Mouse (Mus musculus) liver, embryonic 12.5 days (tissue): ENCODE measurements around the gene Spock2. TPM values are rescaled to one million over a fixed set of nuclear protein-coding genes. Genes with fewer than 3 reads are reported as not detected.
"Not testable (repeated sequence)": the region's sequence is repeated elsewhere in the genome, so short reads cannot be mapped to it uniquely, and the experiment has no call there.

Source experiments
- ATAC-seq: fragments of 200-750 bp; cut with Nextera tagmentation; 2 replicates; pipeline ENCODE4 v1.8.0; 2017; ENCODE audit warnings: moderate number of reproducible peaks, mild to moderate bottlenecking, moderate library complexity
- H3K27ac ChIP-seq: fragments of 300-500 bp; sonication (generic); 2 replicates; pipeline ENCODE4 v1.5.1; 2016; ENCODE audit warnings: mild to moderate bottlenecking
- H3K27me3 ChIP-seq: fragments of 300-500 bp; sonication (generic); replicated peaks from 2 replicates; pipeline ENCODE4 v1.6.1; 2016; ENCODE audit warnings: mild to moderate bottlenecking, moderate library complexity
- H3K36me3 ChIP-seq: fragments of 300-500 bp; sonication (generic); 2 replicates; pipeline ENCODE4 v1.6.1; 2016; ENCODE audit warnings: mild to moderate bottlenecking, moderate library complexity
- H3K4me1 ChIP-seq: fragments of 300-500 bp; sonication (generic); 2 replicates; pipeline ENCODE4 v1.6.1; 2016
- H3K4me2 ChIP-seq: fragments of 300-500 bp; sonication (generic); 2 replicates; pipeline ENCODE4 v1.6.1; 2016; ENCODE audit warnings: mild to moderate bottlenecking, moderate library complexity
- H3K4me3 ChIP-seq: fragments of 300-500 bp; sonication (generic); 2 replicates; pipeline ENCODE4 v1.5.1; 2016; ENCODE audit warnings: mild to moderate bottlenecking, moderate library complexity
- H3K9ac ChIP-seq: fragments of 300-500 bp; sonication (generic); 2 replicates; pipeline ENCODE4 v1.6.1; 2016; ENCODE audit warnings: mild to moderate bottlenecking, moderate library complexity
- H3K9me3 ChIP-seq: fragments of 300-500 bp; sonication (generic); replicated peaks from 2 replicates; pipeline ENCODE4 v1.6.1; 2016; ENCODE audit warnings: mild to moderate bottlenecking, moderate library complexity
- WGBS: fragments of 180-500 bp; shearing (Covaris S2); methylation state at CpG from one replicate; pipeline ENCODE4 v1.1.7; 2016; ENCODE audit not compliant: insufficient replicate concordance; 5-methylcytosine and 5-hydroxymethylcytosine counted together
- polyA plus RNA-seq: library from polyadenylated mRNA; unstranded; fragments of >200 nt; fragmentation: Nextera tagmentation; extraction: Ambion mirVana; gene quantifications from 2 replicates; pipeline ENCODE4 v1.2.1, GENCODE M21; 2016

The Spock2 gene
- polyA plus RNA-seq, 1 experiment from 2014 or later, result 0.10 TPM

- Histone ChIP-seq H3K4me2 (no peak overlapping the region), H3K36me3 (no peaks in the 10 kb centered on the region), H3K9me3 (no peaks in the 10 kb centered on the region), H3K27me3 (peaks cover 3% of the 10 kb centered on the region; the same call in 1 of the 2 replicates), H3K9ac (no peak overlapping the region), H3K27ac (no peak overlapping the region), H3K4me1 (no peaks in the 10 kb centered on the region), H3K4me3 (no peak overlapping the region)
- WGBS, result 68% methylated on average over 3 of the region's 3 CpGs
- no peak for ATAC-seq
Measured at GRCm38 (mm10) chr10:60158144-60158543, 52.1 kb downstream of the Spock2 start.

DNA sequence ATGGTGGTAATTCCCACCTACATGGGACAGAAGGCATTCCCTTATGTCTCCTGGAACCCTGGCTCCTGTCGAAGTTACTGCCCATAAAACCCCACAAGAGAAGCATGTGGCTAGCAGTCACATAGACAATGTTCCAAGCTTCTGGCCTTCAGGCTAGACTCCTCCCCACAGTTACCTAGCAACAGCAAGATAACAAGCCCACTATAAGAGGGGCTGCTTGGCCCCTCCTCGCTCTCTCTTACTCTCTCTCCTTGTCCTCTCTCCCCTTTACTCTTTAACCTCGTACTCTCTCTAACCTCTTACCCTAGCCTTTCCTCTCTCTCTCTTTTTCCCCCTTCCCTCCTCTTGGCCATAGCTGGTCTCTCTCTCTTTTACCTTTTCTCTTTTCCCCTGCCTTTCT is 55.4 kb downstream of the Spock2 start:
- not testable (repeated sequence) for H3K4me1 ChIP-seq, H3K27ac ChIP-seq, H3K9ac ChIP-seq, H3K27me3 ChIP-seq, H3K9me3 ChIP-seq, H3K4me2 ChIP-seq, ATAC-seq, H3K36me3 ChIP-seq, H3K4me3 ChIP-seq
- WGBS, result 45% methylated on average over 3 of the region's 3 CpGs

DNA sequence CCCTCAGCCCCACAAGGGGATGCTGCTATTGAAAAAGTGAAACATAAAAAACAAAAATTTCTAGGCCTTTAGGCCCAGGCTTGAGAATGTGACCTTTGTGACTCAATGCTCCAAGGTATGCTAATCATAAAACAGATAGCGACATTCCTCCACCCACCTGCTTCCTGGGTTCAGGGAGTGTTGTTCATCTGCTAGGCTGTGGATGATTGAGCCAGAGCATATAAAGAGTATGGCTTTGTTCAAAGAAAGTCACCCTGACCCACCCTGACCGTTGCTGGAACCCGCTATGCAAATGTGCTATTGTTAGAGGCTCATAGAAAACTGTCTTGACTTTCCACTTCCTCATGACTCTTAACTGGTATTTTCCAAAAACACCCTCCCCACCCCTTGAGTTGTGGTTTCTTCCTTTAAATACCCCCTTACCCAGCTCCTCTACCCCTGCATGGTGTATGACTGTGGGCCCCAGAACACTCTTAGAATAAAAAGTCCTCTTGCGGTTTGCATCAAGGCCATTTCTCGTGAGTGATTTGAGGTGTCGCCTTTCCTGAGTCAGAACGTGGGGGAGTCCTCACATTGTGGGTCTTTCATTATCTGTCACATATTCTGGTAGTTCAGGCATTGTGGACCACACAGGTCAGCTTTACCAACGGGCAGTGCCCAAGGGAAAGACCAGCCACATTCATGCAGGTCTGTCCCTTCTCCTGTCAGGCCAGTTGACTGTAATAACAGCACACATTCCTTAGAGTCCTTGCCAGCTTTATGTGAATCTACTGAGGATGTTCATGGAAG is 56.4 kb downstream of the Spock2 start:
- not testable (repeated sequence) for H3K4me3 ChIP-seq, H3K36me3 ChIP-seq, H3K4me1 ChIP-seq, H3K9ac ChIP-seq, H3K4me2 ChIP-seq, H3K27ac ChIP-seq, H3K9me3 ChIP-seq, H3K27me3 ChIP-seq, ATAC-seq
- WGBS, result 70% methylated on average over 8 of the region's 8 CpGs

DNA sequence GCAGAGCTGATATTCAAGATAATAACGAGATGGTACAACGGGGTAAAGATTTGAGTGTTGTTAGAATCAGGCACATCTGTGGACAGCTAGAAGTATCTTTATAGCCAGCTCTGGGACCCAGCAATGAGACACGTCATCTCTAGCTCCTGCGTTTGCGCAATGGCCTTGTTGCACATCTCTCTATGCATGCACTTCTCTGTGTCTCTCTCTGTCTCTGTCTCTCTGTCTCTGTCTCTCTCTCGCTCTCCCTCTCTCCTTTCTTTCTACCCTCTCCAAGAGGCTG is 56.9 kb downstream of the Spock2 start:
- H3K4me3 ChIP-seq, result no peak overlapping the region
- no peak overlapping the region for H3K4me2 ChIP-seq
- H3K4me1 ChIP-seq, result no peaks in the 10 kb centered on the region
- 76% methylated on average over 6 of the region's 6 CpGs for WGBS
- no peaks in the 10 kb centered on the region for H3K9me3 ChIP-seq
- H3K36me3 ChIP-seq, result no peaks in the 10 kb centered on the region
- no peak overlapping the region for H3K27ac ChIP-seq
- H3K27me3 ChIP-seq, result peaks cover 5% of the 10 kb centered on the region; the same call in 1 of the 2 replicates
- H3K9ac ChIP-seq, result no peak overlapping the region
- no peak for ATAC-seq

GRCm38 (mm10) chr10:60164869-60165268 is 58.9 kb downstream of the Spock2 start:
- Histone ChIP-seq H3K4me2 (no peak overlapping the region), H3K4me1 (no peaks in the 10 kb centered on the region), H3K36me3 (no peaks in the 10 kb centered on the region), H3K27ac (no peak overlapping the region), H3K9ac (no peak overlapping the region), H3K4me3 (no peak overlapping the region), H3K27me3 (peaks cover 5% of the 10 kb centered on the region; the same call in 1 of the 2 replicates), H3K9me3 (no peaks in the 10 kb centered on the region)
- ATAC-seq, result no peak
- 68% methylated on average over 1 of the region's 1 CpGs for WGBS

- Histone ChIP-seq H3K4me3 (no peak overlapping the region), H3K27ac (no peak overlapping the region), H3K36me3 (no peaks in the 10 kb centered on the region), H3K9ac (no peak overlapping the region), H3K9me3 (no peaks in the 10 kb centered on the region), H3K4me1 (no peaks in the 10 kb centered on the region), H3K27me3 (peaks cover 5% of the 10 kb centered on the region; the same call in 1 of the 2 replicates), H3K4me2 (no peak overlapping the region)
- no peak for ATAC-seq
- WGBS, result 19% methylated on average over 3 of the region's 3 CpGs
Measured at GRCm38 (mm10) chr10:60166068-60166467, 60.0 kb downstream of the Spock2 start.

DNA sequence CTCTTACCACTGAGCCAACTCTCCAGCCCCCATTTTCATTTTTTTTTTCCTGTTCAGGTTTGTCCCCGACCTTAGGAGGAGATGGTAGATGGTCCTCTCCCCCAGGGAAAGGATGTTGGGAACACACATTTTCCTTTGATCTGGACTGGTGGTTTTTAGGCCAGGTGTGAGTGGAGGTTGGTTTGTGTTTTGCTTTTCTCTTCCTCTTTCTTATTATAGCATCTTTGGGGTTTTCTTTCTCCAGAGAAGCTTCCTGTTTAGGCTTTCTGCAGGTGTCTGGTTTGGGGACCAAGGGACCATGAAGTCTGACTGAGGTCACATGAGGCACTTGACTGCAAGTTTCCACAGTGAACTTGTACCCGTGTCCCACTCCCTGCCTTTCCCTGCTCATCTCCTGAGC is 62.3 kb downstream of the Spock2 start:
- H3K27ac ChIP-seq, result no peak overlapping the region
- no peak overlapping the region for H3K4me3 ChIP-seq
- no peaks in the 10 kb centered on the region for H3K9me3 ChIP-seq
- no peak for ATAC-seq
- H3K27me3 ChIP-seq, result peaks cover 5% of the 10 kb centered on the region; the same call in 1 of the 2 replicates
- WGBS, result 26% methylated on average over 2 of the region's 2 CpGs
- no peaks in the 10 kb centered on the region for H3K36me3 ChIP-seq
- no peaks in the 10 kb centered on the region for H3K4me1 ChIP-seq
- no peak overlapping the region for H3K4me2 ChIP-seq
- H3K9ac ChIP-seq, result no peak overlapping the region

DNA sequence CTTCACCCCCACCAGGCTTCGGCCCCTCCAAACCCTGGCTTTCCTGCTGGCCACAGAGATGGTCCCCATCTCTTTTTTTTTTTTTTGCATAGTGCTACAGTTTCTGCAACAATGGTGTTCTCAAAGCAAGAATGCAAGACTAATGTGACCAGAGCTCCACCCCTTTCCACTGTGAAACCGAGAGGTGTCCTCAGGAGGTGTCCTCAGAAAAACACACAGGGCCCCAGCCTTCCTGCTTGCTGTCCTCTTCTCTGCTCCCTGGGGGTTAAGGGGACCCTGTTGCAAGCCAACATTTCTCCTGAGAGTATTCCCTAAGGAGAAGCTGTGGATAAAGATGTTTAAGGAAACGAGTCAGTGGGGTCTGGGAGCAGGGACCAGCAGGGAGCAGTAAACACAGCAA is 62.9 kb downstream of the Spock2 start:
- Histone ChIP-seq H3K27me3 (peaks cover 5% of the 10 kb centered on the region; the same call in 1 of the 2 replicates), H3K36me3 (no peaks in the 10 kb centered on the region), H3K4me1 (no peaks in the 10 kb centered on the region), H3K27ac (no peak overlapping the region), H3K9ac (no peak overlapping the region), H3K9me3 (no peaks in the 10 kb centered on the region), H3K4me3 (no peak overlapping the region), H3K4me2 (no peak overlapping the region)
- 60% methylated on average over 3 of the region's 3 CpGs for WGBS
- no peak for ATAC-seq

DNA sequence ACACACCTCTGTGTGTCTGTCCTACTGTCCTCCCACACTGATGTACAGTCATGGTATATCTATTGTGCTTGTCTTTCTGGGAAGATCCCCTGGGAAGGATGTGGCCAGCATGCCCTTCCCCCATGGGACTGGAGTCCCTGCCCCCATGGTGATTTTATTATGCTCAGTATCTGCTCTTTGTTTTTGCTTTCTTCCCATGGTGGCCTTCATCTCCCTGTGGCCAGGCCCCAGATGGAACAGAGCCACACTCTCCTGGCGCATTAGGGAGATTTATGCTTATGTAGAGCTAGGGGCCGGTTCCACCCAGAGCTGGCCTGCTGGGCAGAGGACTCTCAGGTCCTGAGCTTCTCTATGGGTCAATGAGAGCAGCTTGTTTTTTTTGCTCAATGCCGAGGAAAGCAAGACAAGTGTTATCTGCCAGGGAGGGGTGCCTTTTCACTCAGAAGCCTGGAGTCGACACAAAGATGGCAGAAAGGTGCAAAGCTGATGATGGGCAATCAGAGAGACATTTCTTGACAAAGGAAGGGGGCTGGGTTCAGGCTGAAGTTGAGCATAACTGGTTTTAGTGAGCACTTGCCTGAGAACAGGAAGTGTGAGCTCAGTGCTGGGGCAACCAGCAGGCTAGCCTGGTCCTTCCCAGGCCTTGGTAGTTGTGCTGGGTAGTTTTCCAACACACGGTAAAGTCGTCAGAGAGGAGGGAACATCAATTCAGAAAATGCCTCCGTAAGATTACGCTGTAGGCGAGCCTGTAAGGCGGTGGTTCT is 64.5 kb downstream of the Spock2 start:
- H3K9me3 ChIP-seq, result no peaks in the 10 kb centered on the region
- WGBS, result 63% methylated on average over 10 of the region's 10 CpGs
- H3K9ac ChIP-seq, result no peak overlapping the region
- ATAC-seq, result no peak
- no peaks in the 10 kb centered on the region for H3K4me1 ChIP-seq
- no peak overlapping the region for H3K4me3 ChIP-seq
- H3K27ac ChIP-seq, result no peak overlapping the region
- 0 out of 2 replicates have a peak, but pooled peaks cover 5% of the 10 kb centered on the region for H3K27me3 ChIP-seq
- H3K4me2 ChIP-seq, result no peak overlapping the region
- H3K36me3 ChIP-seq, result no peaks in the 10 kb centered on the region

DNA sequence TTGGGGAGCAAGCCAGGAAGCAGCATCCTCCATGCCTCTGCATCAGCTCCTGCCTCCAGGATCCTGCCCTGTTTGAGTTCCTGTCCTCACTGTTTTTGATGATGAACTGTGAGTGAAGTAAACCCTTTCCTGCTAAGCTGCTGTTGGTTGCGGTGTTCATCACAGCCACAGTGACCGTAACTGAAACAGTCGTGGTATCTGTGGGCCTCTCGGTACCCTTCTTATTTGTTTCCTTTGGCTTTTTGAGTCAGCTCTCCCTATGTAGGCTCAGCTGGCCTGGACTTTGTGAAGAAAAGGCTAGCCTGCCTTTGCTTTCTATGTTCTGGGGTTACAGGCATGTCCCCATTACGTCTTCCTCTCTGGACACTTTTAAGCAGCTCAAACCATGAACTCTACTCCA is 65.3 kb downstream of the Spock2 start:
- no peak overlapping the region for H3K4me3 ChIP-seq
- no peak for ATAC-seq
- 79% methylated on average over 5 of the region's 5 CpGs for WGBS
- no peaks in the 10 kb centered on the region for H3K36me3 ChIP-seq
- H3K9ac ChIP-seq, result no peak overlapping the region
- no peaks in the 10 kb centered on the region for H3K9me3 ChIP-seq
- no peaks in the 10 kb centered on the region for H3K27me3 ChIP-seq
- no peak overlapping the region for H3K27ac ChIP-seq
- no peaks in the 10 kb centered on the region for H3K4me1 ChIP-seq
- no peak overlapping the region for H3K4me2 ChIP-seq

DNA sequence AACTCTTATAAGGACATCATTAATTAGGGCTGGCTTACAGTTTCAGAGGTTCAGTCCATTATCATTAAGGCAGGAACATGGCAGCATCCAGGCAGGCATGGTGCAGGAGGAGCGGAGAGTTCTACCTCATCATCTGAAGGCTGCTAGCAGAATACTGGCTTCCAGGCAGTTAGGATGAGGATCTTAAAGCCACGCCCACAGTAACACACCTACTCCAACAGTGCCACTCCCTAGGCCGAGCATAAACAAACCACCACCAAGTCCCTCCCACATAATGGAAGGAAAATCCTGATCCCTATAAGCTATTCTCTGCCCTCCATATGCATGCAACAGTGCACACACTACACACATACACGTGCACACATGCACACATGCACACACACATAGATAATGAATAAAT is 66.3 kb downstream of the Spock2 start:
- no peak for ATAC-seq
- Histone ChIP-seq H3K27ac (no peak overlapping the region), H3K4me2 (no peak overlapping the region), H3K27me3 (no peaks in the 10 kb centered on the region), H3K36me3 (no peaks in the 10 kb centered on the region), H3K4me3 (no peak overlapping the region), H3K4me1 (no peaks in the 10 kb centered on the region), H3K9me3 (no peaks in the 10 kb centered on the region), H3K9ac (no peak overlapping the region)
- 69% methylated on average over 4 of the region's 4 CpGs for WGBS

DNA sequence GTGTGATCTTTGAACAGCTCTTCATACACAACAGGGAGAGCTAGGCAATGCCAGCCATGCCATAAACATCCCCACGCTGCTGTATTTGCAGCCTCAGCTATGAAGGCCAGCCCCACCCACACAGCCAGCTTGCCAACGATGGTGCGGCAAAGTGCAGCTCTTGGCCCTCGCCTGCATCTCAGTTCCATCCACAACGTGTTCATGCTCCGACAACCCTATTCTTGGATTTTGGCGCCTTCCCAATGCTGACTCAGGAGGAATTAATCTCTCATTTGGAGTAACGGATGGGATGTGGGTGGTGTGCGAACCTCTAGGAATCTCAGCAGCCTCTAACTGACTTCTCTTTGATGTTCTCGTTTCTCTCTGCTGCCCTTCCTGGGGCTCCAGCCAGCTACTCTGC is 67.0 kb downstream of the Spock2 start:
- no peaks in the 10 kb centered on the region for H3K9me3 ChIP-seq
- no peak for ATAC-seq
- H3K9ac ChIP-seq, result no peak overlapping the region
- no peaks in the 10 kb centered on the region for H3K36me3 ChIP-seq
- H3K4me1 ChIP-seq, result no peaks in the 10 kb centered on the region
- H3K27ac ChIP-seq, result no peak overlapping the region
- H3K27me3 ChIP-seq, result no peaks in the 10 kb centered on the region
- H3K4me3 ChIP-seq, result no peak overlapping the region
- H3K4me2 ChIP-seq, result no peak overlapping the region
- 71% methylated on average over 10 of the region's 10 CpGs for WGBS
